Mouse (Mus musculus) embryo, embryonic 11 days (tissue): Measurements from ENCODE around the gene Olfr480.

ENCODE experiments used
- DNase-seq: peaks from one replicate; pipeline ENCODE4 v3.0.0-alpha.2; 2015

Gene Olfr480

GRCm38 (mm10) chr7:108067246-108067645 lies at the start of gene Olfr480:
Gene Olfr480 (minus strand): TSS chr7:108067346.
- DNase-seq: no peak

DNA sequence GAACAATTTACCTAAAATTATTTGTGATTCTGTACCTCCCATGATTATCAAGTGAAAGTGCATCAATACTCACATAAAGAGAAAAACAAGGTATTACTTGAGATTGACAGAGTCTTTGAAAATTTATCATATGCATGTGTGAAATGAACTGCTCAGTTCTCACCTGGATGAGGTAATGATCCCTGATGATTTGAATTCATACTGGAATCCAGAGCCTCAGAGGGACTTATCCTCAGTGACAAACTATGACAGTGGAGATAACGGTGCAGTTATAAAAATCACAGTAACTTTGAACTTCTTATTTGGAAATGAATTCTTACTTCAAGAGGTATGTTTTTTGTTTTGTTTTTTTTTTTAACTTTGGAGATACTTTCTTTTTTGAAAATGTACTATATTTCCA lies 33.4 kb upstream of the Olfr480 start, which contains the start of gene Olfr483:
Olfr483 (plus strand) TSS at position 301 of the 400 bp plus-strand sequence.
- DNase-seq: no peak

DNA sequence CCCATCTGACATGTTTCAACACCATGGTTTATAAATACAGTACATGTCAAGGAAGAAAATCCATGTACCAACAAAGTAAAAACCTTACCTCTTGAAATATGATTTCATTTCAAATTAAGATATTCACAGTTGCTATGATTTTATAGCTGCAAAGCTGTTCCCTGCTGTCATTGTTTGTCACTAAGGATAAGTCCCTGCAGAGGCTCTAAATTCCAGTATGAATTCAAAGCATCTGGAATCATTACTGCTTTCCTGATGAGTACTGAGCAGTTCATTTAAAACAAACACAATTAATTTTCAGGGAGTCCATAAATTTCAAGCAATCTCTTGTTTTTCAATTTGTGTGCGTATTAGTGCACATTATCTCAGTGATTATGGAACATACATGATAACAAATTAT lies 30.3 kb upstream of the Olfr480 start, which contains the start of gene Olfr482:
Olfr482 (minus strand) TSS at position 101 of the 400 bp plus-strand sequence.
- no peak for DNase-seq

DNA sequence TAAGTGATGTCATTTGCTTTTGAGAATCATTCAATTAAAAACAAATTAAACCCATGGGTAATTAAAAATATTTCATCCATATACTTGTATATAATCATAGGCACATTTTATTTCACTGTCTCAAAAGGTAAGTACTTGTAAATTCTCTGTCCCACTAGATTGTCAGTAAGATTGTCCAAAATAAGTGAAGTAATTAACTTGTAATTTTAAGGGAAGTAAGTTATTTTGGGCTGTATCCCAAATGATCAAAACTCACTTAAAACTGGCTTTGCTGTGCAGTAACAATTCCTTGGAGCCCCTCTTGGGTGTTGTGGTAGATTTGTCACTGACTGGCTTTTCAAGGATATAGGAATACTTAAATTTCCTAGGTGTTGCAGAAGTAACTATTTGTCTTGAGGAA lies 12.4 kb upstream of the Olfr480 start, which contains the start of gene Olfr481:
Olfr481 (plus strand) TSS at position 301 of the 400 bp plus-strand sequence.
- DNase-seq: no peak

- no peak for DNase-seq
Observed at GRCm38 (mm10) chr7:108050393-108050792, 16.8 kb downstream of the Olfr480 start, which contains the start of gene Olfr479. Gene Olfr479 (plus strand): TSS chr7:108050693.

- no peak for DNase-seq
Observed at GRCm38 (mm10) chr7:108033889-108034288, 33.3 kb downstream of the Olfr480 start, which contains the start of gene Olfr478. Gene Olfr478 (minus strand): TSS chr7:108033989.
